In genomic region chr7:44462218-44463055, GRCm38 (mm10) we compare ENCODE assay signal across 8 mouse cellular contexts. TPM values are rescaled to one million over a fixed set of nuclear protein-coding genes. Genes with fewer than 3 reads are reported as not detected.
A peak's percentile ranks its signal among the peaks of the same experiment; 100 is the strongest.
DNase-seq lines count a peak whose midpoint lies in the region; ATAC-seq and TF ChIP-seq lines count a peak whose summit lies in the region.
"Had no signal": no experiment of that assay in that cellular context is flagged by ENCODE, and none has a peak within 500 bp of the region (broad histone marks: within the 10 kb centered on the region; RNA-seq: fewer than 3 reads in every experiment).

No protein-coding gene starts in this region.

- H3K9ac ChIP-seq in liver, embryonic 12.5 days: no peak overlapping the region

- ATAC-seq in liver, embryonic 12.5 days: no peak

- H3K27ac ChIP-seq in cortical plate, adult 2 months (ENCODE audit: insufficient read depth, low read length): peak overlapping the region; percentile 63
- no peak overlapping the region for H3K27ac ChIP-seq in liver, embryonic 12.5 days

- peaks cover 87% of the 10 kb centered on the region for H3K27me3 ChIP-seq in liver, embryonic 12.5 days (replicated peaks)

- H3K36me3 ChIP-seq in liver, embryonic 12.5 days: no peaks in the 10 kb centered on the region

- peak; percentile 40; the same call in 1 of the 2 replicates for TF ChIP-seq CTCF in brain, embryonic 14.5 days (IDR thresholded peaks at IDR 0.05; ENCODE audit: borderline replicate concordance, extremely low read depth, insufficient read depth, insufficient read length)
- no peak for TF ChIP-seq CTCF in cortical plate, adult 2 months (IDR thresholded peaks at IDR 0.05; ENCODE audit: extremely low read depth, insufficient read depth, low read length)

- WGBS in liver, embryonic 12.5 days (ENCODE audit: insufficient replicate concordance): 10% methylated on average over 77 of the region's 77 CpGs

- no peak for TF ChIP-seq POLR2A in brain, embryonic 14.5 days (IDR thresholded peaks at IDR 0.05; ENCODE audit: borderline replicate concordance, extremely low read depth, insufficient read depth, insufficient read length, poor library complexity, severe bottlenecking)
- TF ChIP-seq POLR2A in cortical plate, adult 2 months (IDR thresholded peaks at IDR 0.05; ENCODE audit: extremely low read depth, insufficient read depth, low read length): no peak

- H3K4me3 ChIP-seq in cortical plate, adult 2 months (ENCODE audit: insufficient read depth, low read length): no peak overlapping the region
- peak overlapping the region; percentile 22; the same call in 1 of the 2 replicates for H3K4me3 ChIP-seq in liver, embryonic 12.5 days
- H3K4me3 ChIP-seq: erythroblast, embryonic 14.5 days had no signal

- intact Hi-C loops in left cerebral cortex, postnatal 36 days (cut with DNase I): no loop called here

- no peaks in the 10 kb centered on the region for H3K9me3 ChIP-seq in liver, embryonic 12.5 days (replicated peaks)

- DNase-seq in left cerebral cortex, postnatal 36 days (ENCODE audit: low spot score in 2 of 2): peak; percentile 52 to 61
- DNase-seq in left cerebral cortex, adult 9 months (ENCODE audit: low spot score in 2 of 2): no peak
- no peak for DNase-seq in brain, embryonic 14.5 days (ENCODE audit: low read depth)
- DNase-seq in induced T-regulatory cell, adult 2 months (ENCODE audit: low read depth): peak; percentile 48
- DNase-seq in testis, postnatal 10 days (ENCODE audit: low spot score): peak; percentile 86

- H3K4me1 ChIP-seq in cortical plate, adult 2 months (ENCODE audit: control insufficient read depth, insufficient read depth, low read length): peaks cover 7% of the 10 kb centered on the region; the same call in 1 of the 2 replicates
- peaks cover 52% of the 10 kb centered on the region for H3K4me1 ChIP-seq in liver, embryonic 12.5 days

- H3K4me2 ChIP-seq in liver, embryonic 12.5 days: peak overlapping the region; percentile 43

RNA-seq across cellular contexts. Expression of gene Aspdh, which starts 2.8 kb away (rescaled TPM):
- total RNA-seq in left cerebral cortex, postnatal 36 days (2021): 10 to 100 TPM in 1 of 2 experiments, 1 to 10 TPM in 1; 6.8 to 10.4 TPM
- 29.8 and 30.6 TPM in 2 replicates for polyA plus RNA-seq in brain, embryonic 14.5 days (2012; rRNA removed)
- polyA plus RNA-seq in cortical plate, adult 2 months (2012; rRNA removed): 8.2 and 8.7 TPM in 2 replicates
- polyA plus RNA-seq in liver, embryonic 12.5 days (2016; fragmentation: Nextera tagmentation; extraction: Ambion mirVana): 5.5 and 6.4 TPM in 2 replicates

RNA-seq across cellular contexts. Expression of gene Josd2, which starts 5.3 kb away (rescaled TPM):
- 10 to 100 TPM; 76.5 to 77.6 TPM for total RNA-seq in left cerebral cortex, postnatal 36 days (2021)
- polyA plus RNA-seq in brain, embryonic 14.5 days (2012; rRNA removed): 70.6 and 118 TPM in 2 replicates
- 232 and 256 TPM in 2 replicates for polyA plus RNA-seq in cortical plate, adult 2 months (2012; rRNA removed)
- polyA plus RNA-seq in liver, embryonic 12.5 days (2016; fragmentation: Nextera tagmentation; extraction: Ambion mirVana): 189 and 194 TPM in 2 replicates

RNA-seq across cellular contexts. Expression of gene Lrrc4b, which starts 33.6 kb away (rescaled TPM):
- total RNA-seq in left cerebral cortex, postnatal 36 days (2021): 100 to 1,000 TPM; 282 to 313 TPM
- 302 and 372 TPM in 2 replicates for polyA plus RNA-seq in brain, embryonic 14.5 days (2012; rRNA removed)
- polyA plus RNA-seq in cortical plate, adult 2 months (2012; rRNA removed): 190 and 192 TPM in 2 replicates
- polyA plus RNA-seq in liver, embryonic 12.5 days (2016; fragmentation: Nextera tagmentation; extraction: Ambion mirVana): 0.07 TPM in 1 of 2 replicates, not detected in the other
- polyA plus RNA-seq: erythroblast, embryonic 14.5 days had no signal

RNA-seq across cellular contexts. Expression of gene Emc10, which starts 33.9 kb away (rescaled TPM):
- total RNA-seq in left cerebral cortex, postnatal 36 days (2021): 100 to 1,000 TPM; 169 to 185 TPM
- 218 and 287 TPM in 2 replicates for polyA plus RNA-seq in brain, embryonic 14.5 days (2012; rRNA removed)
- polyA plus RNA-seq in cortical plate, adult 2 months (2012; rRNA removed): 297 and 308 TPM in 2 replicates
- polyA plus RNA-seq in liver, embryonic 12.5 days (2016; fragmentation: Nextera tagmentation; extraction: Ambion mirVana): 70.6 and 74.8 TPM in 2 replicates

RNA-seq across cellular contexts. Expression of gene Fam71e1, which starts 33.9 kb away (rescaled TPM):
- 10 to 100 TPM; 18.9 to 20.2 TPM for total RNA-seq in left cerebral cortex, postnatal 36 days (2021)
- polyA plus RNA-seq in brain, embryonic 14.5 days (2012; rRNA removed): 31.7 and 47.3 TPM in 2 replicates
- polyA plus RNA-seq in cortical plate, adult 2 months (2012; rRNA removed): 27.0 and 29.4 TPM in 2 replicates
- polyA plus RNA-seq in liver, embryonic 12.5 days (2016; fragmentation: Nextera tagmentation; extraction: Ambion mirVana): 2.8 and 3.3 TPM in 2 replicates

Comparison
In these comparisons a context has a peak if more than half of its experiments do, and no peak if none do; other contexts are left out.
1. DNase-seq: peak in left cerebral cortex, postnatal 36 days (2 of 2), induced T-regulatory cell, adult 2 months (single experiment) and testis, postnatal 10 days (single experiment); none in left cerebral cortex, adult 9 months (0 of 2) and brain, embryonic 14.5 days (single experiment).
2. RNA of gene Lrrc4b, which starts 33.6 kb away (polyA plus RNA-seq): 302 to 372 TPM in brain, embryonic 14.5 days and 190 to 192 TPM in cortical plate, adult 2 months; 0.07 TPM in liver, embryonic 12.5 days; every median in the first group is over 100 times any median in the second.